Mouse (Mus musculus): ENCODE measurements at regions not wholly inside any gene's neighbourhood (a gene's known extent, or its start where the extent isn't known, plus 50 kb on each side); places are given as distances from the start of the nearest gene placed in this dataset.

DNA sequence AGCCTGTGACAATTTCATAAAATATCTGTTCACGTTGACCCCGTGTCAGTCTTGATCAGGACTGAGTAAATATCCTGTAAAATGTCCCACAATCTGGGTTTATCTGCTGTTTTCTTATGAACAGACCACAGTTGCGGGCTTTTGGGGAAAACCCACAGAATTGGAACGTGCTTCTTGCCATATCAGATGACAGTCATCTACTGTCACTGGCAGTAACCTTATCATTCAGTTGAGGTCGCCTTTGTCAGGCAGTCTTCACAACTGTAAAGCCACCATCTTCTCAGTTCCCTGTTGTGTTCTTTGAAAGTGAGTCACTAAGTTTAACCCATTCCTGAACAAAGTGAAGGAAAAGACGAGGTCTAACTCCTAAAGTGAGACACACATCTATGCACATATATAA, 80.9 kb upstream of the Prdm1 start:
- no peak for ATAC-seq
- 42% methylated on average over 6 of the region's 6 CpGs for WGBS (ENCODE audit: insufficient replicate concordance)
- H3K27ac ChIP-seq (ENCODE audit: low read depth), result no peak overlapping the region

DNA sequence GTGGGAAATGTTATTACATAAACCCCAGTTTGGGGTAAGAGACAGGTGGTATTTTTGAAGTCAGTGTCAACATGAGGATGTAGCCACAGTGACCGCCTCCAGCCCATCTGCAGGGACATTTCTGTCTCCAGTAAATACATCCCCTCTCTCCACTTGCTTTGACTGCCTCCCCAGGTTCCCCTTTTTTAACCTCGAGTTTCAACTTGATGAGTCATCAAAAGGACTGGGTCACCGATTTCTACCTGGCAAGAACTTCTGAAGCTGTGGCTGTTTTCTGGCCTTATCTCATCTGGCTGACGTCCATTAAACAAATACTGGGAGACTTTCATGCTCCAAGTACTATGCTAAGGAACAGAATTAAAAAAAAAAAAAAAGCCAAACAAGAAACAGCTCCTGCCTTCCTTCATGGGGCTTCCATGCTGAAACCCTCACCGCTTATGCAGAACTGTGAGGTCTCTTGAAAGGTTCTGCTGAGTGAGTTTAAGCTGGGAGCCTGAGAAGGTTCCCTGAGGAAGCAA, 79.1 kb upstream of the Prdm1 start:
- TF ChIP-seq CTCF (IDR thresholded peaks at IDR 0.05; ENCODE audit: low read depth) (no peak), EP300 (IDR thresholded peaks at IDR 0.05; ENCODE audit: low read depth) (peak; percentile 22; the same call in 1 of the 2 replicates)
- no peak overlapping the region for H3K9ac ChIP-seq (replicated peaks)
- H3K4me2 ChIP-seq (ENCODE audit: low read depth, low read length), result no peak overlapping the region
- H3K27me3 ChIP-seq (ENCODE audit: insufficient read depth, low read length), result no peaks in the 10 kb centered on the region
- peaks cover 14% of the 10 kb centered on the region for H3K4me1 ChIP-seq (ENCODE audit: insufficient read depth)
- DNase-seq (no peak), ATAC-seq (peak; percentile 30; the same call in 1 of the 2 replicates)
- H3K27ac ChIP-seq (ENCODE audit: low read depth), result no peak overlapping the region
- H3K4me3 ChIP-seq (ENCODE audit: low read depth, low read length), result no peak overlapping the region
- WGBS (ENCODE audit: insufficient replicate concordance), result 25% methylated on average over 5 of the region's 5 CpGs
- H3K36me3 ChIP-seq (replicated peaks; ENCODE audit: insufficient read depth, low read length), result no peaks in the 10 kb centered on the region
- H3K9me3 ChIP-seq (ENCODE audit: low read length), result no peaks in the 10 kb centered on the region

More for the DNA sequence above, 80.9 kb upstream of the Prdm1 start:
- H3K9me3 ChIP-seq (ENCODE audit: low read length), result no peaks in the 10 kb centered on the region
- H3K4me2 ChIP-seq (ENCODE audit: low read depth, low read length), result no peak overlapping the region
- peaks cover 14% of the 10 kb centered on the region for H3K4me1 ChIP-seq (ENCODE audit: insufficient read depth)
- no peak overlapping the region for H3K9ac ChIP-seq (replicated peaks)
- no peaks in the 10 kb centered on the region for H3K36me3 ChIP-seq (replicated peaks; ENCODE audit: insufficient read depth, low read length)
- no peak overlapping the region for H3K4me3 ChIP-seq (ENCODE audit: low read depth, low read length)
- TF ChIP-seq EP300 (IDR thresholded peaks at IDR 0.05; ENCODE audit: low read depth) (peak; percentile 63), CTCF (IDR thresholded peaks at IDR 0.05; ENCODE audit: low read depth) (no peak)
- no peaks in the 10 kb centered on the region for H3K27me3 ChIP-seq (ENCODE audit: insufficient read depth, low read length)
- DNase-seq, result no peak

DNA sequence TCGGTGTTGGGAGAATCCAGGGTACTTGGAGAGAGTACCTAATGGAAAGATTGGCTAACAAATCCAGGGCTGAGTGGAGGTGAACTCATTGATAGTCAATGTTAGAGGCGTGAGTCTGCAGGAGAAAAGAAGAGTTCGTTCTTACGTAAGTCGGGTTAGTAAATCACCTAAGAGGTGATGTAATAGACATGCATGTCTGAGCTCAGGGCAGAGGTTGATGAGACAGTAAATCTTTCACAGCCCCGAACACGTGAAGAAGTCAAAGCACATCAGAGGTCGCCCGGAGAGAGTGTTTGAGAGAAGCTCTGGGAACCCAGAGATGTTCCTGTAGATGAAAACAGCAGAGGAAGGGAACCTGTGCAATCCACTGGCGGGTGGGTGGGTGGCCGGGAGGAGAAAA, 76.2 kb upstream of the Prdm1 start:
- H3K27me3 ChIP-seq (ENCODE audit: insufficient read depth, low read length), result no peaks in the 10 kb centered on the region
- H3K4me3 ChIP-seq (ENCODE audit: low read depth, low read length), result no peak overlapping the region
- TF ChIP-seq CTCF (IDR thresholded peaks at IDR 0.05; ENCODE audit: low read depth), result no peak
- no peak for TF ChIP-seq EP300 (IDR thresholded peaks at IDR 0.05; ENCODE audit: low read depth)
- H3K27ac ChIP-seq (ENCODE audit: low read depth), result peak overlapping the region; percentile 50
- WGBS (ENCODE audit: insufficient replicate concordance), result 60% methylated on average over 11 of the region's 11 CpGs
- H3K4me1 ChIP-seq (ENCODE audit: insufficient read depth), result peaks cover 14% of the 10 kb centered on the region
- no peak for DNase-seq
- H3K36me3 ChIP-seq (replicated peaks; ENCODE audit: insufficient read depth, low read length), result no peaks in the 10 kb centered on the region
- ATAC-seq, result peak; percentile 88
- no peaks in the 10 kb centered on the region for H3K9me3 ChIP-seq (ENCODE audit: low read length)
- no peak overlapping the region for H3K4me2 ChIP-seq (ENCODE audit: low read depth, low read length)
- H3K9ac ChIP-seq (replicated peaks), result no peak overlapping the region

DNA sequence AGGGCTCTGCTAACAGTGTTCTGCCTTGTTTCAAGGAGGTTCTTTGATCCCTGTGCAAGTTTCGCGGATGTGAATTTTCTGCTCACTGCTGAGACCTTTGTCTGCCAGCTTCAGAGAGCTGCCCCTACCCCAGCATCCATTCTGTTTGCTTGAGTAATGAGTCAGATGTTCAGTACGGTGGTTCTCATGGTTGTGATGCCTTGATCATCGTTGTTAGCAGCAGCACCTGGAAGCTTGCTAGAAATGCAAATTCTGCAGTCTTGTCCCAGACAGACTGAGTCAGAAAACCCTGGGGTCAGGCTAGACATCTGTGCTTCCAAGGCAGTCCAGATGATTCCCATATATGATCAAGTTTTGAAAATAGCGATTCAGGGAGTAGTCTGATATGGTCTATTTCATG, 75.2 kb upstream of the Prdm1 start:
- H3K27ac ChIP-seq (ENCODE audit: low read depth), result no peak overlapping the region
- peaks cover 14% of the 10 kb centered on the region for H3K4me1 ChIP-seq (ENCODE audit: insufficient read depth)
- H3K27me3 ChIP-seq (ENCODE audit: insufficient read depth, low read length), result no peaks in the 10 kb centered on the region
- H3K4me3 ChIP-seq (ENCODE audit: low read depth, low read length), result no peak overlapping the region
- no peak overlapping the region for H3K9ac ChIP-seq (replicated peaks)
- H3K4me2 ChIP-seq (ENCODE audit: low read depth, low read length), result no peak overlapping the region
- no peaks in the 10 kb centered on the region for H3K36me3 ChIP-seq (replicated peaks; ENCODE audit: insufficient read depth, low read length)
- H3K9me3 ChIP-seq (ENCODE audit: low read length), result no peaks in the 10 kb centered on the region
- TF ChIP-seq CTCF (IDR thresholded peaks at IDR 0.05; ENCODE audit: low read depth), result no peak
- TF ChIP-seq EP300 (IDR thresholded peaks at IDR 0.05; ENCODE audit: low read depth), result no peak
- 77% methylated on average over 5 of the region's 5 CpGs for WGBS (ENCODE audit: insufficient replicate concordance)
- ATAC-seq, result no peak
- no peak for DNase-seq

DNA sequence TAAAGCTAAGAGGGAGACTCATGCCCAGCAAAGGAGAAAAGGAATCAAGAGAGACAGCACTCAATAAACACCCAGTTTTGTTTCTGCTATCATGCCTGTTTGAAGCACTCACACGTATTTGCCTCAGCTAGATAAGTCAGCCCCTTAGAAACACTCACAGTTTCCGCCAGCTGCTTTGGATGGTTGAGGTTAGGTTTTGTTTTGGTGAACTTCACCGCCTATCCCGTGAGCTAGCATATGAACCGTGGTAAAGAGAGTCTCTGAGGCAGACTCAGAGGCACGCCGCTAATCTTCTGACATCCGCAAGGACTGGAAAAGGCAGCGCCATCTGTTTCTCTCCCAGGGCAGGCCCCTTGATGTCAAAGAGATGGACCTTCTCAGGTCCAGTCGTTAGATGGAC, 73.2 kb upstream of the Prdm1 start:
- DNase-seq, result no peak
- Histone ChIP-seq H3K4me3 (ENCODE audit: low read depth, low read length) (no peak overlapping the region), H3K36me3 (replicated peaks; ENCODE audit: insufficient read depth, low read length) (no peaks in the 10 kb centered on the region), H3K27ac (ENCODE audit: low read depth) (no peak overlapping the region), H3K9ac (replicated peaks) (no peak overlapping the region), H3K4me2 (ENCODE audit: low read depth, low read length) (no peak overlapping the region), H3K27me3 (ENCODE audit: insufficient read depth, low read length) (no peaks in the 10 kb centered on the region), H3K9me3 (ENCODE audit: low read length) (no peaks in the 10 kb centered on the region), H3K4me1 (ENCODE audit: insufficient read depth) (peaks cover 8% of the 10 kb centered on the region)
- 66% methylated on average over 10 of the region's 10 CpGs for WGBS (ENCODE audit: insufficient replicate concordance)
- TF ChIP-seq CTCF (IDR thresholded peaks at IDR 0.05; ENCODE audit: low read depth) (no peak), EP300 (IDR thresholded peaks at IDR 0.05; ENCODE audit: low read depth) (no peak)
- ATAC-seq, result no peak

DNA sequence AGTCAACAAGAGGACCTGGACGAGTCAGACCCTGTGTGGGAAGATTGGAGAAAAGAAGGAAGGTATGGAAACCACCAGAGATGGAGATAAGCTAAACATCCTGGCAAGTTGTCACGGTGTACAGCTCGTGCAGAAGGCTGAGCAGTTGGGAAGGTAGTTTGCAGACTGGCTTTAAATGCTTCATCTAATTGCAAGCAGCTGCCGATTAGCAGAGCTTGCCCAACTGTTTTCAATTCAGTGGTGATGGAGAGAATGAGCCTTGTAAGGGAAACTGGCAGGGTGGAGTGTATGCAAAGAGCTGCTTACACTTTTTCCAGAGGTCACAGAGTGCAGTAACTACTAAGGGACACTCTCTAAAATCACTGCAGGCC, 71.6 kb upstream of the Prdm1 start:
- Histone ChIP-seq H3K4me3 (ENCODE audit: low read depth, low read length) (no peak overlapping the region; the same call in 1 of the 2 replicates), H3K27ac (ENCODE audit: low read depth) (peak overlapping the region; percentile 57; the same call in 1 of the 2 replicates), H3K4me1 (ENCODE audit: insufficient read depth) (peaks cover 4% of the 10 kb centered on the region; the same call in 1 of the 2 replicates), H3K36me3 (replicated peaks; ENCODE audit: insufficient read depth, low read length) (no peaks in the 10 kb centered on the region), H3K9ac (replicated peaks) (no peak overlapping the region), H3K4me2 (ENCODE audit: low read depth, low read length) (peak overlapping the region; percentile 53), H3K27me3 (ENCODE audit: insufficient read depth, low read length) (no peaks in the 10 kb centered on the region), H3K9me3 (ENCODE audit: low read length) (no peaks in the 10 kb centered on the region)
- no peak for ATAC-seq
- WGBS (ENCODE audit: insufficient replicate concordance), result 31% methylated on average over 4 of the region's 4 CpGs
- TF ChIP-seq CTCF (IDR thresholded peaks at IDR 0.05; ENCODE audit: low read depth) (no peak), EP300 (IDR thresholded peaks at IDR 0.05; ENCODE audit: low read depth) (no peak)
- DNase-seq, result no peak

Measured in liver, postnatal 0 days (tissue).